Mouse (Mus musculus) adipocyte (in vitro differentiated cells): ENCODE data around the gene Mob1a.
"Not testable (repeated sequence)": the region's sequence is repeated elsewhere in the genome, so short reads cannot be mapped to it uniquely, and the experiment has no call there.

Experiments
- DNase-seq: peaks from one replicate; pipeline ENCODE4 v3.0.0-alpha.2; 2016; ENCODE audit warnings: low spot score

Gene Mob1a

DNA sequence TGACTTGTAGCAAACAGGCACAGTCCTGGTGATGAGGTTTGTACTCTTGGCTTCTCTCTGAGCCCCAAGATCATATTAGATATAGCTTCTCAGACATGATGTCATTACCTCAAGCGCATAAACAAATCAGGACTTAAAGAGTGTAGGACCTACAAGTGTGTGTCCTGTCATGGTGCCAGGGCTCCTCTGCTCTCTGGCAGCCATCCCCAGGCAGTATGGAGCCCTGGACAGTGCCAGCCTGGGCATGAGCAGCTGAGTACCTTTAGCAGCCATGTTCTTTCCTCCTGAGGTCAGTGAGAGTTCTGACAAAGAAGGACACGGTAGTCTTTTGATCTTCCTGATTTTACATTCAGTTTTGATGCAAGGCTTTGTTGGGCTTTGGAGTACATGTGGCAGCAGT is 17.1 kb downstream of the Mob1a start:
- no peak for DNase-seq

DNA sequence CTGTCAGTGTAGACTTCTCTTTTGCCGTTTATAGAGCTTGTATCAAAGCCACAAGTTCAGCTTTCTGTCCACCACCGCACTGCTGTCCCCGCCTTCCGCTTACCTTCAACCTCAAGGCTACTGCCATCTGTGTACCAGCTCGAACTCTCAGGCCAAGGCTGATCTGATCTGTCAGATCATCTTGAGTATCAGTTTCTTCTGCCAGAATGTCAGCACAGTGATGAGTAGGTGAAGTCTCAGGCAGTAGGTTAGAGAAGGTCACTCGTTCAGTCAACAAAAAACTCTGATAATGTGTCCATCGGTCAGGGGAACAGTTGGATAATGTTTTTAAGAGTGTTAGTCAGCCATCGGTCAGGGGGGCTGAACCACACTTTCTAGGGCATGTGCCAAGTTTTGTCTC is 19.5 kb downstream of the Mob1a start:
- DNase-seq: not testable (repeated sequence)

DNA sequence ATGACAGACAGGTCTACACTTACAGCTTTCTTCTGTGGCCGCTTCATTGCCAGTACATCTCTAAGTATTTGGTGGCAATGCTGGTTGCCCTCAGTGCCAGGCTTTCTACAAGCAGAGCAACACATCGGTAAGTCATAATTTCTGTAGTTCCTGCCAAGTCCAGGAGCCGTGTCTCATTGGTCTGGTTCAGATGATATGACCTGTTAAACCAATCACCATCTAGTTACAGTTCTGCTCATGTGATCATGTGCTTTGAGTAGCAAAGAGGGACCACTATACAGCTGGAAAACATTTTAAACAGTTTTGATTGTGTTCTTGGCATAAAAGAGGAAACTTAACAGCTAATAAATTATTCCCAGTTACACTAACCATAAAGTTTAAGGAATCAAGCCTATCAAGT is 22.1 kb downstream of the Mob1a start:
- peak; percentile 36 for DNase-seq

DNA sequence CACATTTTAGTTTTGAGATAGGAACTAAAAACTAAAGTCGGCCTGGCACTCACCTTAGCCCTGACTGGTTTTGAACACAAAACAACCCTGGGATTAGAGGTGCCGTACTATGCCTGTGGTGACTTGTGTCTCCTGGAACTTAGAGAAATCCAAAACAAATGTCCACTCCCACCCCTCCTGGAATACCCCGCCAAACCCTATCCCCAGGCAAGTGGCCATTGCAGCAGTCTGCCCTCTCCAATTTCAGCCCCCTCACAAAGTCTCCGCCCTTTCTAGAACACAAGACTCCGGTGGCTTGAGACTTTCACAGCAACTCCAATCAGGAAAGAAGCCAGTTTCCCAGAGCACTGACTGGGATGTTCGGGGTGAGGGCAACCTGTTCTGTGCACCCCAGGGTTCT is 23.1 kb downstream of the Mob1a start, which contains the start of gene Bola3:
TSS of gene Bola3 (plus strand) at position 275 of the 400 bp plus-strand sequence.
- no peak for DNase-seq

DNA sequence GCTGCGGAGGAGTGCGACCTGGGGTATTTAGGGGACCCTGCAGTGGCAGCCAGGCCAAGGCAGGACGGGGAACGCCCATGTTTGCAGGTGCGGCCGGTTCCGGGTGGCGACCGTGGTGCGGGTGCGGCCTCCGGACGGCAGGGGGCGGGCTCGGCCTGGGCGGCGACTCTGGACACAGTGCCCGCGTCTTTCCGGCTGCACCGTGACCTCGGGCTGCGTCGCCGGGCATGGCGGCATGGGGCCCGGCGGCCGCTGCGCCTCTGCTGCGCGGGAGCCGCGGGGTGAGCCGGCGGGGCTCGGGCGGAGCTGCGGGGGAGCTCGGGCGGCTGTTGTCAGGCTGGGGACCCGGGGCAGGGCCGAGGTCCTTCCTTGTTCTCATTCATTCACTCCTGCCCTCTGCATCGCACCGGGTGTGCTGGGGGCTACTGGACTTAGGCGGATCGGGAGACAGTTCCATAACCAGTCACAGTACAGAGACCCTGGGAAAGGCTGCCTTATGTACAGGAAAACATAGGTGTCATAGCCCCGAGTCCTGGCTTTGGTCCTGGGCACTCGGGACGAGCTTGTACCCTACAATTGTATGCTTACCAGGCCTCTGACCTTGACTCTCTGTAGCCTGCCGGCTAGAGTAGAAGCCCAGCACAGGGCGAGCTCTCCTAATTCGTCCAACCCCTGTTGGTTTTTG is 23.6 kb downstream of the Mob1a start:
- DNase-seq: peak; percentile 82

DNA sequence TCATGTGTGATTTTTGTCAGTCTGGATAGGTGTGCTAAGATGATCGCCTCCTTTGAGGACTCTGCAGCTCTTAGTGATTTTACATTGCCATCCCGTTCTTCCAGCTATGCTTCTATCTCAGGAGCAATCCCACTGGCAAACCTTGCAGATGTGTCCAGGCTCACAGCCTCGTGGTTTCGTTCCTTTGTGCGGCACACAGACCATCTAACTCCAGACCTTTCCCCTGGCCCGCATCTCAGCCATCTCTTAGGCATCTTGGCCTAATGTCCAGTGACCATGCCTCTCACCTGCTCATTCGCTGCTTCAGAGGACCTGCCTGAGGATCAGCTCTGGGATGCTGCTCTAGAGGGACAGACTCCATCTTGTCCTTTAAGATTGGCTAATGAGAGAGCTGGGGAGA is 24.4 kb downstream of the Mob1a start:
- DNase-seq: no peak

DNA sequence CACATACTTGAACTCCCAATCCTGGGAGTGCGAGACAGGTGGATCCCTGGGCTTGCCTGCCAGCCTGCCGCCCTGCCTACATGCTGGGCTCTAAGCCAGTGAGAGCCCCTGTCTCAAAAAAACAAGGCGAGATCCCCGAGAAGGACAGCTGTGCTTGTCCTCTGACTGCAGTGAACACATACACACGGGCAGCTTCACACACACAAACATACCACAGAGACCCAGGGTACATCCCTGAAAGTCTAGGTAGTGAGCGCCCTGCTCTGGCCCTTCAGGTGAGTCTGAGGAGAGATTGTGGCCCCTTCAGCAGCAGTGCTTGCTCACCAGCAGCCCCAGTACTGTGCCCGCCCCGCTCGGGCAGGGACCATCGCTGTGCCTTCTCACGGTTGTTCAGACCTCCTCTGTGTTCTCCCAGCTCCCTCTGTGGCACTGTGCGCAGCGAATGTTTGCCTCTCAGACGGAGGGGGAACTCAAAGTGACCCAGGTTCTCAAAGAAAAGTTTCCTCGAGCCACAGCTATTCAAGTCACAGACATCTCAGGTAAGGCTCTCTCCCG is 25.1 kb downstream of the Mob1a start:
- no peak for DNase-seq

DNA sequence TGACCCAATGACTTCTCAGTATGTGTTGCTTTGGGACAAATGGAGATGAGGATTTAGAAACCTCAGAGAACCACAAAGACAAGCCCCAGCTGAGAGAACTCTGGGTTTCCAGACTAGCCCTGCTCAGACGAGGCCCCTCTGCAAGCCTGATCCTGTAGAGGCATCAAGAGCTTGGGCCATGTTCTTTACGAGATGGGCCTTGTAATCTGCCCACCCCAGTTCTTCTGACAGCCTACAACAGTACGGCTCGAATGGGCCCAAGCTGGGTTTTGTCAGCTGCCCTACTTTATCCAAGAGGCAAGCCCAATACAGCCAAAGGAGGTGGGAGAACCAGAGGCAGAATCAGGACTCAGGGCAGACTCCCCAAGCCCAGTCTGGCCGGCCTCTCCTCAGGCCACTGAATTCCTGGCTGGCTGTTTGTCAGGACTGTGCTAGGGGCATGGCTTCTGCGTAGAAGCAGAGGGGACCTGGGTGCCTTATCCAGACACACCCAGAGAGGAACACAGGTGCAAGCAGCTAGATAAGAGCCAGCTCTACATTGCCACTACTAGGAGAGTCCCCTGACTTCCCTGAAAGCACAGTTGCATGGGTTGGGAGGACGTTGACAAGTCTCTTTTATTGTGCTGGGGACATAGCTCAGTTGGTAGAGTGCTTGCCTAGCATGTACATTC is 25.8 kb downstream of the Mob1a start:
- DNase-seq: no peak

DNA sequence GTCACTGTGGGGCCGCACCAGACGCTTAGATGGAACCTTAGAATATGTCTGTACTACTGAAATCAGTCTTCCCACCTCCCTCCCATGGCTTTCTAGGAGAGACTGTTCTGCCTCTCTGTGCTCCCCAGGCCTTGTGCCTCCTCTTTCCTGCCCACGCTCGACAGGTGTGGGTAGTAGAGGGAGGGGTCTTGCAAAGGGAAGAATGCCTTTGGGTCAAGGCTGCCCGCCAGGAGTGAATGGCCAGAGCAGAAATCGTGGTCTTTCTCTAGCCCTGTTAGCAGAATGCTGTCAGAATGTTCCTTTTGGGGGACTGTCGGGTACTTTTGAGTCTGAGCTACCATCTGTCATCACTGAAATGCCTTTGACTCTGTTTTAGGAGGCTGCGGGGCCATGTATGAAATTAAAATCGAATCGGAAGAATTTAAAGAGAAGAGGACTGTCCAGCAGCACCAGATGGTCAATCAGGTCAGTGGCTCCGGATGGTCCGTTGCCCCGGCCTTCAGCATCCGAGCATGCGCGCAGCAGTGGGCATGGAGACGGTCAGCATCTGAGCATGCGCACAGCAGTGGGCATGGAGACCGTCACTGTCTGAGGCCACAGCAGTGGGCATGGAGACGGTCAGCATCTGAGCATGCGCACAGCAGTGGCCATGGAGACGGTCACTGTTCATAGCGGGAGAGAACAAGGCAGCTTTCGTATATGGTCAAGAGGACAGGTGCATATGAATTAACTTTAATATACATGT is 27.0 kb downstream of the Mob1a start:
- DNase-seq: no peak

DNA sequence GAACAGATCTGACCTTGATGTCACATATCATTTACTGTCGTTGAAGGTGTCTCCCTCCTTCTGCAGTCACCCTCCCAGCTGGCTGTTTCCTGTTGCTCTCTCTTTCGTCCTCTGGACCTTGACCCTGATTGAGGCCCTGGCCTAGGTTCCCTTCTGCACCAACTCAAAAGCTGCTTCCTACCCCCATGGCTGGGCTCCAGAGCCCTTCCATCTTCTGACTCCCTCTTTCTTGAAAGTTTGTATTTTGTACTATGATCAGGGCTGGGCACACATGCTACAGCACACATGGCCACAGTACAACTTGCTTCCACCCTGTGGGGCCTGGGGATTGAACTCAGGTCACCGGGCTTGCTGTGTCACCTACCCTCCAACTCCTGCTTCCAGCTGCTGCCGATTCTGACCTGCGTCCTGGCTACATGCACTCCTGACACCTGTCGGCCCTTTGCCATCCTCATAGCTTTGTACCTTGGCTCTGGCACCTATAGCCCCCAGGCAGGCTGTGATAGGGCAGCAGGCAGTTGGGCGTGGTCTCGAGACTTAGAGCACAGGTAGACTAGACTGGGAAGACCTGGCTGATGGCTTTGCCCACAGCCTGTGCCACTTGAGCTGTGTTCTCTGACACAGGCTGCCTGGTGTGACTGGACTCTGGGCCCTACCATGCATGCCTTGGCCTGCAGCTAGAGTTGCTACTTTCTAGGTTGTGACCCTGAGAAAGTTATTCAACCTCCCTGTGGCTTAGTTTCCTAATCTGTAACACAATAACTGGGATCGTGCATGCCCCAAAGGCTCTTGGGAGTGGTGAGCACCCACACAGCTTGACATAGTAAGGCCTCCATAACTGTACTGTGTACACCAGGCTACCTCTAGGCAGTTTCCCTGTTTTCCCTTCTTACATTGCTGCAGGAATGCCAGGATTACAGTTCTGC is 29.3 kb downstream of the Mob1a start:
- no peak for DNase-seq

DNA sequence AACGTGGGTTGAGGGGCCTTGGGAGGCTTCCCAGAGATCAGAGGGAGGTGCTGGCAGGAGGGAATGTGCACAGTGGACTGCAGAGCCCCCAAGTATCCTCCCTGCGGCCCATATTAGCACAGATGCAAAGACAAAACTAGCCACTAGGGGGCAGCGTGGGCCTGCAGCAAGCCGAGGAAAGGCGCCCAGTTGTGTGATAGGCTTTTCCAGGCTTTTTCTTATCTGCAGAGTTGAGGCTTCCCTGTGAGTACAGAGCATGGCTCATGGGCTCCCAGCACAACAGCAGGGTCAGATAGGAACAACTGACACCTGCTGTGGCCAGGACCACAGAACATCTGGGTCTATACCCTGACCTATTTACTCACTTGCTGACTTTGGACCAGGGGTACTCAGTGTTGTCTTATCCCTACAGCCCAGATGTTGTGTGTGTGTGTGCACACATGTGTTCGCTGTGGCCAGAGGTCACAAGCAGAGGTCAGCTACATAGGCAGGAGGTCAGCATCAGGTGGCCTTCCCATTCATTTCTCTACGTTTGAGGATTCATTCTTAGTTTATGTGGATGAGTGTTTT is 30.8 kb downstream of the Mob1a start:
- DNase-seq: peak; percentile 85

DNA sequence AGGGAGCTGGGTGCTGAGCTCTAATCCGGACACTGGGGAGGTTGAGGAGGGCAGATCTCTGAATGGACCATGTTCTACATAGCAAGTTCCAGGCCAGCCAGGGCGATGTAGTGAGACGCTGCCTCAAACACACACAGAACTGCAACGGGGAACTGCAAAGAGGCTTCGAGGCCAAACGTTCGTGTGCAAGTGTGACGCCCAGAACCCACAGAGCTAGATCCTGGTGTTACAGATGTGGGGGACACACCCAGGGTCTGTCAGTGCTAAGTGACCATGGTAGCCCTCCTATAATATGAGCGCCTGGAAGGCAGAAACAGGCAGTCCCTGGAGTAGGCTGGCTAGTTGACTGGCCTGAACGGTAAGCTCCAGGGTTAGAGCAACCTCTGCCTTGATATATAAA is 31.6 kb downstream of the Mob1a start:
- DNase-seq: no peak

DNA sequence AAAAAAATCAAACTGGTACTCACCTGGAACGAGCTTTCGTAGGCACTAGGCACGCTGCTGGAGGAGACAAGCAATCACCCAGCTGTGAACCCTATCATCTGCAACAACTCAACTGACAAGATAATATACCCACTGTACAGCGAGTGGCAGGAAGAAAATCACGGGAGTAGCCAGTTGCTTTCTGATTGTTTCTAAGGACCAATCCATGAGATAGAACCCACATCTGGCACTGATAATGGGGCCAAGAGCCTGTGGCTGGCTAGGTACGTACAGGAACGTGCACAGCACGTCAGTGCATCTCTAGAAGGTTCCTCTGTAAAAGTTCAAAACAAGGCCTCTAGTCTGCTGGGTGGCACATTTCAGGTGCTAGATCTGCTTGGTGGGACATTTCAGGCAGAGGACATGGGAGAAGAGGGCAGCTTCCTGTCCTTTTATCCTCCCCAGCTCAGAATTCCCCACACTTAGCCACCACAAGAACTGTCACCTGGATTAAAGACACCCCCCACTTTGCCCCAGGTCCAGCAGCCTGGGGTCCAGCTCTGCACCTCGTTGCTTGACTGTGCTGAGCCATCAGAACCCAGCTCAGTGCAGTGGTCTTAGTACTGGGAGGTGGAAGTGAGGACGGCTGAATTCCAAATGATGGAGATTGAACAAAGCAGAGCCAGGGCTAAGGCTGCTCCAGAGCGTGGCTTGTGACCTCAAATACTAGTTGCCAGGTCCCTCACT is 35.9 kb downstream of the Mob1a start:
- no peak for DNase-seq

DNA sequence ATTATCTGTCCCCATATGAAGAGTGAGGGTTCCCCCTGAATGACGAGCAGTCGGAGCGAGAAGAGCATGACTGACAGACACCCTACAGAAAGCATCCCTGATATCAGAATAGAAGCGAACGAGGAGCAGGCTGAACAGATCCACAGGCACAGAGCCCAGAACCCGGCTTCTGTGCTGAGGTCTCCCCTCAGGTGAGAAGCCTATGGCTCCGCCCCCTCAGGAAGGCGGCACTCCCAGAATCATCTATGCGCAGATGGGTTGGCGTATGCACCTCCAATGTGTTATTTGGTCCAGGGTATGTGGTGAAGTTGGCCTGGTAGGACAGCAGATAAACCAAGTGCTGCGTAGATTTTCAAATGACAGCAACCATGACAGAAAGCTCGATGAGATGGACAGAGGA is 37.3 kb downstream of the Mob1a start:
- DNase-seq: no peak

DNA sequence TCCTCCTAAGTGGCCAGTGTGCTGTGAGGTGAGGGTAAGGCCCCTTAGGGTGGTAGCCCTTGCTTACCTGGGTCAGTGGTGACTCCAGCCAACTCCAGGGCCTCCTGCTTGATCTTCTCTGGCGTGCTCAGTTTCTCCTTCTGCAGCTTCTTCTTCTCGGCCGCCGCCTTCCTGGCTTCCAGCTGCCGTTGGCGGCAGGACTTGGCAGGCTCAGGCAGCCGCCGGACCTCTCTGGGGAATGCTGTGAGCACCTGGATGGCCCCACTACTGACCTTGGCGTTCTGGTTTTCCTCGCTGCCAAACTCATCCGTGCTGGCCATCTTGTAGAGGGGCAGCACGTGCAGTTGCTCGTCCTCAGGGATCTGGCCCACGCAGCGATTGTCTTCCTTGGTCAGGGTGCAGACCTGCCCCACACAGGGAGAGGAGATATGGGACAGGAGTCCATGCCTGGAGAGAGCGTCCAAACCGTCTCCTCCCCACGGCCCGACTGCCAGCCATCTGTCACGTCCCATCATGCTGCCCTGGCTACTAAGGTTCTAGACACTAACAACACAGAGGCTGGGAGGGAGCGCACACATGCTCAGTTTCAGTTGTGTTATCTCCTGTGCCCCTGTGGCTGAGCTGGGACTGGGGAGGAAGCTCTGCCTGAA is 44.6 kb downstream of the Mob1a start:
- DNase-seq: no peak

DNA sequence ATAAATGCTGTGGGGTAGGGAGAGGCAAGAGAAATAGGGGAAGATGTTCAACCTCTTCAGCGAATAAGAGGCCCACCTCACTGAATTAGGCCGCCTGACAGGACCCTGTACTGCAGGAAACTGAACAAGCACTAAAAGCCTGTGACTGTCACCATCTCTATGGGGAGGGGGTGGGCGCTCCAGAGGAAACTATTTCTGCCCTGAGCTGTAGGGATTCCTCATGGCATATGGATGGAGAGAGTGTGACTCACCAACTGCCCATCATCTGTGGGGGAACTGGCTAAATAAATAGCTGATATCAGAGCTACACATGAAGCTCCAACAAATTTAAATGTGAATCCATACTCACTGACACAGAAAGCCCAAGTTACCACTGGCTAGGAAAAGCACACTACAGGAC is 45.5 kb downstream of the Mob1a start:
- no peak for DNase-seq

DNA sequence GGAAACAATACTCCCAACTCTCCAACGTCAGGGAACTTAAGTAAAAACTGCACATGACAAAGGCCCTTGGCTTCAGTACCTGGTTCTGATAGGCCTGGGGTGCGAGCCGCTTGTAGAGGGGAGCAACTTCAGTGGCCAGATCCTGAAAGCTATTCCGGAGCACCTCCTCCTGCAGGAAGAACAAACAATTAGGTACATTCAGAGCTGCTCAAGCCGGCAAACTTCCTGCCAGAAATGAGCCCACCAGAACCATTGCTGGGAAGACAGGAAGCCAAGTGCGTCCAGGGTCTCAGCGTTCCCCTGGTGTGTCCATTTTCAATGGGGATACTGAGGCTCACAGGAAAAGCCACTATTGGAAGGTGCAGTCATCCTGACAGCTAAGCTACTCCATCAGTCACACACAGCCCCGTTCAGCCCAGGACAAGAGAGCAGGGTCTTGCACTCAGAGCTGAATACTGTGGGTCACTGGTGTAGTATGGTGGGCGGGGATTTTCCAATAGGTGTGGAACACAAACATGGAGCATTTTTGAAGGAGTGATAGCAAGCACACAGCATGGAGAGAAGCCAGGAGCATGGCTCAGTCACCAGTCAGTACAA is 48.0 kb downstream of the Mob1a start:
- no peak for DNase-seq

DNA sequence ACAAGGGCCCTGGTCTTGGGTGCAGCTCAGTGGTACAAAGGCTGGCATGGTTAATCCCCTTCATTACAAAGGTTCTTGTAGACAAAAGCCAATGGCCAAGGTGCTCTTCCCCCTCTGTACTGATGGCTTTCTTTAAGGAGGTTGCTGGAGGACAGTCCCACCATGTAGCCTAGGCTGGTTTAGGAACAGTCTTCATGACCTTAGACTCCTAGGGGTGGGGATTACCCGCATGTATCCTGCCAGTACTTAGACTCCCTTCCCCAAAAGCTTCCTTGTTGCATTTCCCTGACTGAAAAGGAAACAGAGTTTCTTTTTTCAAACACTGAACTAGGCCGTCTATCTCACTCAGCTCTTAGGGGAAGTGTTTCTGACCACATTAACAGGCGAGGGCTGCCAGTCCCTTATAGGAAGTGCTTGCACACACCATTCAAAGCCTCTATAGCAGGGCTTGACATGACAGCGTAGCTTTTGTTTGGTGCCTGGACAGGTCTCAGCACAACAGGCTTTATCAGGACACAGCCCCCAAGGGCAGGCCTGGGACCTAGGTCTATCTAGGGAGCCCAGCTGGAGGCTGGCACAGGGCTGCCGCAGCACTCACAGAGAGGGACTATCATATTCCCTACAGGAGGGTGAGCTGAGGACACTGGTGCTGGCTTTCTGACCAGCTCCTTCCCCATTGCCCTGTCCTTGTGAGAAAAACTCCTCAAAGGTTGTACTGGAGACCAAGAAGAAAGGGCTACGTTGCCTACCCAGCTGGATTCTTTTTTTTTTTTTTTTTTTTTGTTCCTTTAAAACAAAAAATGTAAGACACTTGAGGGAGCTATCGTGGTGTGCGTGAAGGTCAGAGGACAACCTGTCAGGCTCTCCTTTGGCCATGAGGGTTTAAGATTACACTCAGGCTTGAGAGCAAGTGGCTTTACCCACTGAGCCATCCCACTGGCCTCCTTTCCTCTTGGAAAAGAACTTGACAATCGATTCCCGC is 56.0 kb downstream of the Mob1a start:
- DNase-seq: no peak
